Mouse (Mus musculus) midbrain, embryonic 12.5 days (tissue): ENCODE measurements around the gene Gfod1. TPM values are rescaled to one million over a fixed set of nuclear protein-coding genes. Genes with fewer than 3 reads are reported as not detected.

Experiments
- ATAC-seq: fragments of 200-750 bp; cut with Nextera tagmentation; 2 replicates; pipeline ENCODE4 v1.8.0; 2017; ENCODE audit warnings: low read depth, moderate TSS enrichment, moderate library complexity; ENCODE audit not compliant: low FRiP score
- H3K27ac ChIP-seq: fragments of 300-500 bp; sonication (generic); replicated peaks from 2 replicates; pipeline ENCODE4 v1.5.1; 2016; ENCODE audit warnings: mild to moderate bottlenecking
- H3K27me3 ChIP-seq: fragments of 300-500 bp; sonication (generic); 2 replicates; pipeline ENCODE4 v1.6.1; 2016; ENCODE audit warnings: mild to moderate bottlenecking
- H3K36me3 ChIP-seq: fragments of 300-500 bp; sonication (generic); 2 replicates; pipeline ENCODE4 v1.6.1; 2016
- H3K4me1 ChIP-seq: fragments of 300-500 bp; sonication (generic); 2 replicates; pipeline ENCODE4 v1.6.1; 2016
- H3K4me2 ChIP-seq: fragments of 300-500 bp; sonication (generic); replicated peaks from 2 replicates; pipeline ENCODE4 v1.6.1; 2016; ENCODE audit warnings: mild to moderate bottlenecking, moderate library complexity
- H3K4me3 ChIP-seq: fragments of 300-500 bp; sonication (generic); 2 replicates; pipeline ENCODE4 v1.5.1; 2016; ENCODE audit warnings: mild to moderate bottlenecking
- H3K9ac ChIP-seq: fragments of 300-500 bp; sonication (generic); replicated peaks from 2 replicates; pipeline ENCODE4 v1.6.1; 2016; ENCODE audit warnings: mild to moderate bottlenecking, moderate library complexity
- H3K9me3 ChIP-seq: fragments of 300-500 bp; sonication (generic); 2 replicates; pipeline ENCODE4 v1.6.1; 2016; ENCODE audit warnings: mild to moderate bottlenecking
- WGBS: fragments of 180-500 bp; shearing (Covaris S2); methylation state at CpG from one replicate; pipeline ENCODE4 v1.1.7; 2016; 5-methylcytosine and 5-hydroxymethylcytosine counted together
- polyA plus RNA-seq: library from polyadenylated mRNA; unstranded; fragments of >200 nt; fragmentation: Nextera tagmentation; extraction: Ambion mirVana; gene quantifications from 2 replicates; pipeline ENCODE4 v1.2.1, GENCODE M21; 2016

Gene Gfod1
- polyA plus RNA-seq = 1.0 and 1.6 TPM in 2 replicates

- peak; percentile 92 for ATAC-seq
- Histone ChIP-seq H3K9me3 (no peaks in the 10 kb centered on the region), H3K4me1 (peaks cover 30% of the 10 kb centered on the region), H3K36me3 (no peaks in the 10 kb centered on the region), H3K9ac (peak within 1 kb of the TSS; percentile 75), H3K27me3 (peaks cover 64% of the 10 kb centered on the region), H3K4me2 (peak within 1 kb of the TSS; percentile 98), H3K27ac (peak within 1 kb of the TSS; percentile 76), H3K4me3 (peak within 1 kb of the TSS; percentile 74)
- WGBS = 1% methylated on average over 53 of the region's 53 CpGs
These were observed at the start of gene Gfod1 for GRCm38 (mm10) chr13:43304018-43304431. Gfod1 (minus strand) TSS chr13:43304172.

DNA sequence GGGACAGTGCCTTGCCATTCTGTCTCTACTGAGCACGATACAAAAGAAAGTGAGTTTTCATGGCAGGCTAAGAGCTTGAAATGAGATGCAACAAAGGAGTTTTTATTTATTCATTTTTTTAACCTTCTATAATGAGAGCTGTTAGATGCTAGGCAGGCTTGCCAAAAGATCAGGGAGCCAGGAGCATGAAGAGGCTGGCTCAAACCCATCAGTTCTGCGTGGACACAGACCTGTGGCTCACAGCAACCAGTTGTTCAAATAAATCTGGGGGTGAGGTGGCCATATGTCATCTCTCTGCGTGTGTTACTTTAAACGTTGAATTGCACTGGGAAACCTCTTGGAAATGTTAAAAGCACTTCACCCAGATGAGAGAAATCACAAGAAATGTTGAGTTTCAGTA lies 49.4 kb upstream of the Gfod1 start:
- no peaks in the 10 kb centered on the region for H3K27me3 ChIP-seq
- H3K4me2 ChIP-seq = no peak overlapping the region
- ATAC-seq = no peak
- 73% methylated on average over 4 of the region's 4 CpGs for WGBS
- H3K4me1 ChIP-seq = no peaks in the 10 kb centered on the region
- H3K9me3 ChIP-seq = no peaks in the 10 kb centered on the region
- no peak overlapping the region for H3K9ac ChIP-seq
- no peak overlapping the region for H3K4me3 ChIP-seq
- H3K36me3 ChIP-seq = no peaks in the 10 kb centered on the region
- H3K27ac ChIP-seq = no peak overlapping the region

DNA sequence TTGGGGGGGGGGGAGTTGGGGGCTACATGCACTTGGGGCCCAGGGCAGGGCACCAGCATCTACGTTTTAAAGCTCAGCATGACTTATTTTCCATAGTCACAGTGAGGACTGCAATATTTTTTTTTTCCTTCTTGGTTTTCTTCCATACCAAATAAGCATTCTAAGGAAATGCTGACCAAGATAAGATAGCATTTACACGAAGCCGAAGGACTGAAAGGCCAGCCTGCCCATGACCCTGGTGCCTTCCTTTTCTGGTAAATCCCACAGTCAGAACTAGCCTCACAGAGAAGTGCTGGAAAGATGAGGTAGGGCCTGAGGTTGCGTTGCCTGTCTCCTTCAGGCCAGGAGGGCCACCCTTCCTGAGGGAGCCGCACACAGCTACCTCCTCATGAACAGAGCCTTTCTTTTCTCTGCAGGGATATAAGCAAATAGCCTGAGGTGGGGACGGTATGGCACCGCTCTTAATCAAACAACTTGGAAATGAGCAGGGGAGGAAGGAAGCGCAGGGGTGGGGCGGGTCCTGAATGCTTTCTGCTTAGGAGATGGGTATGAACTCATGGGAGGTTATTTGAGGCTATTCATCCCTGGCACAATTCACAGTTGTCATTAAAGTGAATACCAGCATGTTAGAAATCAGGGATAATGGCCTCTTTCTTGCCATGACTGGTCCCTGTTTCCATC lies 46.7 kb upstream of the Gfod1 start:
- H3K9ac ChIP-seq = no peak overlapping the region
- no peak overlapping the region for H3K4me3 ChIP-seq
- no peaks in the 10 kb centered on the region for H3K27me3 ChIP-seq
- no peaks in the 10 kb centered on the region for H3K4me1 ChIP-seq
- no peaks in the 10 kb centered on the region for H3K36me3 ChIP-seq
- H3K27ac ChIP-seq = no peak overlapping the region
- ATAC-seq = no peak
- no peak overlapping the region for H3K4me2 ChIP-seq
- 82% methylated on average over 9 of the region's 9 CpGs for WGBS
- H3K9me3 ChIP-seq = no peaks in the 10 kb centered on the region

DNA sequence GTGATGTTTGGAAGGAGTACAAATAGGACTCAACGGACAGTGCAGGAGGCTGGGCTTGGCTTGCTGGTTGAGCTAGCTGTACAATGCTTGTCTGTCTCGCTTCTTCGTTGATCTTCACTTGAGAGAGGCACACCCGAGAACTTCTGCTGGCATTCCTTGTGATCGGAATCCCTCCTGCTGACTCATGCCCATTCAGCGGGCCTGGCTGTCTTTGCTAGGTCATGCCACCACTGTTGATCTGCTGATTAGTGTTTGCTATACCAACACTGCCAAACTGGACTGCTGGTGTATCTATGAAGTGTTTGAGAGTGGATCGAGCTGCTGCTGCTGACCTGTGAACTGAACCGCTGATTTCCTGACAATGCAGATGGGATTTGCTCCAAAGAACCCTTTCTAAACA lies 45.4 kb upstream of the Gfod1 start:
- Histone ChIP-seq H3K27ac (no peak overlapping the region), H3K9ac (no peak overlapping the region), H3K4me2 (no peak overlapping the region), H3K9me3 (no peaks in the 10 kb centered on the region), H3K27me3 (no peaks in the 10 kb centered on the region), H3K4me3 (no peak overlapping the region), H3K4me1 (no peaks in the 10 kb centered on the region), H3K36me3 (no peaks in the 10 kb centered on the region)
- WGBS = 80% methylated on average over 8 of the region's 8 CpGs
- ATAC-seq = no peak

GRCm38 (mm10) chr13:43346825-43347224 lies 42.9 kb upstream of the Gfod1 start:
- no peaks in the 10 kb centered on the region for H3K4me1 ChIP-seq
- no peaks in the 10 kb centered on the region for H3K36me3 ChIP-seq
- no peaks in the 10 kb centered on the region for H3K27me3 ChIP-seq
- H3K4me2 ChIP-seq = no peak overlapping the region
- ATAC-seq = no peak
- H3K4me3 ChIP-seq = no peak overlapping the region
- no peak overlapping the region for H3K9ac ChIP-seq
- no peak overlapping the region for H3K27ac ChIP-seq
- no peaks in the 10 kb centered on the region for H3K9me3 ChIP-seq

DNA sequence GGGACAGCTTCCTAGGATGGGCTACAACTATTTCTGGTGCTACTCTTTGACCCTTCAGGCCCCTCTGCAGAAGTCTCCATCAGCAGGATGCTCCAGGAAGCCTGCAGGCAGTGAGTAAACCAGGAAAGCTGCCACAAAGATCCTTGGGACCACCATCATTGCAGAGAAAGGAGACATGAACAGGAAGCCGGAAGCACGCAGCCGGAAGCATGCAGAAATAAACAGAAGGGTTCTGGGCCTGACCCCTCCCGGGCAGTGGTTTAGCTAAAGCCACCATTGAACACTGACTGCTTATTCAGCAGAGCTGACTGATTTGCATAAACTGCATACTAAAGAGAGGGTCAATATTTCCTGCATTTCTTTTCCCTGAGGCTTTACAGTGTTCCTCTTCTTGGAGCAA lies 34.7 kb upstream of the Gfod1 start:
- WGBS = 60% methylated on average over 4 of the region's 4 CpGs
- peaks cover 8% of the 10 kb centered on the region for H3K4me1 ChIP-seq
- H3K4me3 ChIP-seq = no peak overlapping the region
- H3K36me3 ChIP-seq = no peaks in the 10 kb centered on the region
- H3K27ac ChIP-seq = no peak overlapping the region
- H3K27me3 ChIP-seq = no peaks in the 10 kb centered on the region
- no peak overlapping the region for H3K9ac ChIP-seq
- H3K9me3 ChIP-seq = no peaks in the 10 kb centered on the region
- no peak for ATAC-seq
- H3K4me2 ChIP-seq = no peak overlapping the region

DNA sequence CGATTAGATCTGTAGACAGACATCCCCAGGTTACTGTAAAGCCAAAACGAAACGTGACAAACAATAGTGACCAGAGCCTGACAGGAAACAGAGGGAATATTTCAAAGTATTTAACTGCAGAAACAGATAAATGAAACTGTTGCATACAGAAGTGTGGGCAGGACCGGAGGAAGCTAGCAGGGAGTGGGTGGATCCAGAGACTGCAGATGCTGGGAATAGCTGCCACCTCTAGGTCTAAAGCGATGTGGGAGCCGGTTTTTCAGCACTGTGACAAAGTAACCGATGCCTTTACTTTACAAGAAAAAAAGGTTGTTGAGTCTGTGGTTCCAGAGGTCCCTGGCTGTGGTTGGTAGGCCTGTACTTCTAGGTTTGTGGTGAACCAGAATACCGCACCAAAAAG lies 34.0 kb upstream of the Gfod1 start:
- Histone ChIP-seq H3K9me3 (no peaks in the 10 kb centered on the region), H3K27me3 (no peaks in the 10 kb centered on the region), H3K9ac (no peak overlapping the region), H3K36me3 (no peaks in the 10 kb centered on the region), H3K4me2 (no peak overlapping the region), H3K27ac (no peak overlapping the region), H3K4me1 (peaks cover 8% of the 10 kb centered on the region), H3K4me3 (no peak overlapping the region)
- 94% methylated on average over 8 of the region's 8 CpGs for WGBS
- ATAC-seq = no peak

DNA sequence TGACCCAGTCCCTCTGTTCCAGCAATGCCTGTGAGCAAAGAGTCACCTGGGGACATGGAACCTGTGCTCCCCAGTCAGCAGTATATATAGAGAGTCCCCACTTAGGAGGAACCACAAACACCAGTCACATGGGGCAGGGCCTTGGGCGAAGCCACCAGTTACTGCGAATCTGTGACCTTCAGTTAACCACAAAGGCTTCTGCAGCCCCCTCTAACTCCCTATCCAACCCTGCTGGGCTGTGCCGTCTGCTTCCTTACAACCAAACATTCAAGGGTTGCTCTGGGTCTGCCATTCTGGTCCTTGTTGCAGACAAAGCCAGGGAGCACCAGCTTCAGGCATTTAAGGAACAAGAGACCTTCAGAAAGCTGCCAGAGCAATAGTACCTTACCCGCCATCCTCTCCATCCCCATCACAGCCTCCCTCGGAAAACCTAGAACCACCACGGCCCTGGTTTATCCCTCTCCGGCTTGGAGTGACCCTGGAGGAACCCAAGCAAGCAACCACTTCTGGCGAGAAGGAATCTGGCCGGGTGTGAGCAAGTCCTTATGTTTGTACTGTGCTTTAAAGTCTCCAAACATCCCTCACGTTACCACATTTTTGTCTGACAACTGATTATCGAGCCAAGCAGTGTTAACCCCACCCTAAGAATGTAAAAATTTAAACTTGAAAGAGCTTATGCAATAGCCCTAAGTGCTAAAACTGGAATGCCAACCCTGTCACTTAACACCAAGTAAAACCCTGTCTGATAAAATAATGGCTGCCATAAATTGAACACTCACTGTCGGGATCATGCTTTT lies 32.7 kb upstream of the Gfod1 start:
- H3K9me3 ChIP-seq = no peaks in the 10 kb centered on the region
- no peak overlapping the region for H3K27ac ChIP-seq
- WGBS = 85% methylated on average over 12 of the region's 12 CpGs
- no peak overlapping the region for H3K4me3 ChIP-seq
- H3K4me1 ChIP-seq = peaks cover 8% of the 10 kb centered on the region
- no peaks in the 10 kb centered on the region for H3K36me3 ChIP-seq
- H3K9ac ChIP-seq = no peak overlapping the region
- no peak overlapping the region for H3K4me2 ChIP-seq
- ATAC-seq = no peak
- H3K27me3 ChIP-seq = no peaks in the 10 kb centered on the region

- Histone ChIP-seq H3K27me3 (no peaks in the 10 kb centered on the region; the same call in 1 of the 2 replicates), H3K4me3 (no peak overlapping the region), H3K36me3 (no peaks in the 10 kb centered on the region), H3K9me3 (no peaks in the 10 kb centered on the region), H3K27ac (no peak overlapping the region), H3K4me1 (no peaks in the 10 kb centered on the region), H3K4me2 (no peak overlapping the region), H3K9ac (no peak overlapping the region)
- ATAC-seq = no peak
- WGBS = 54% methylated on average over 7 of the region's 7 CpGs
These were observed 28.6 kb upstream of the Gfod1 start for GRCm38 (mm10) chr13:43332591-43332990.

- Histone ChIP-seq H3K9ac (no peak overlapping the region), H3K27me3 (no peaks in the 10 kb centered on the region; the same call in 1 of the 2 replicates), H3K4me1 (no peaks in the 10 kb centered on the region), H3K36me3 (no peaks in the 10 kb centered on the region), H3K4me2 (no peak overlapping the region), H3K9me3 (no peaks in the 10 kb centered on the region), H3K27ac (no peak overlapping the region), H3K4me3 (no peak overlapping the region)
- ATAC-seq = no peak
- 69% methylated on average over 11 of the region's 11 CpGs for WGBS
These were observed 27.9 kb upstream of the Gfod1 start for GRCm38 (mm10) chr13:43331721-43332444.

DNA sequence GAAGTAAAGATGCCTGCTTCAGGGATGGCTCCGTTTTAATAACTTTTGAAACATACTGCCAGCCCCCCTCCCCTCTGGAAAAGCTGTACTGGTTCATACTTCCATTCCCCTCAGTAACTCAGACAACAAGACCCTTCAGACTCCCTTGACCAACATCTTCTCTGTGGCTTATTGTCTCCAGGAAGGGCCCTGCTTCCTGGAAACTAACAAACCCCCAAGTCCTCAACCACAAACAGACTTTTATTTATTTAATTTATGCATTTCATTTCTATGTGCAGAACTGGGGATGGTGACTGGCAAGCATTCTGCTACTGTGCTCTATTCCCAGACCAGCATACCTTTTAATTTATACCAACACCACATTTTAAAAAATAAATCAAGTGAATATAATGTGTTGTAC lies 21.5 kb upstream of the Gfod1 start:
- Histone ChIP-seq H3K4me2 (no peak overlapping the region), H3K9me3 (no peaks in the 10 kb centered on the region), H3K9ac (no peak overlapping the region), H3K4me3 (no peak overlapping the region), H3K36me3 (no peaks in the 10 kb centered on the region), H3K4me1 (no peaks in the 10 kb centered on the region), H3K27me3 (no peaks in the 10 kb centered on the region; the same call in 1 of the 2 replicates), H3K27ac (no peak overlapping the region)
- ATAC-seq = no peak
- WGBS = 74% methylated on average over 1 of the region's 1 CpGs

- Histone ChIP-seq H3K27ac (no peak overlapping the region), H3K4me2 (no peak overlapping the region), H3K9me3 (no peaks in the 10 kb centered on the region), H3K36me3 (no peaks in the 10 kb centered on the region), H3K4me1 (no peaks in the 10 kb centered on the region), H3K27me3 (no peaks in the 10 kb centered on the region), H3K9ac (no peak overlapping the region), H3K4me3 (no peak overlapping the region)
- no peak for ATAC-seq
- 65% methylated on average over 2 of the region's 2 CpGs for WGBS
These were observed 17.5 kb upstream of the Gfod1 start for GRCm38 (mm10) chr13:43321492-43321891.
